Mouse (Mus musculus): Measurements from ENCODE around the gene Fabp7. TPM values are rescaled to one million over a fixed set of nuclear protein-coding genes. Genes with fewer than 3 reads are reported as not detected.

Fabp7 gene
- polyA plus RNA-seq, 1 experiment from 2014 or later, result 1.7 TPM

GRCm38 (mm10) chr10:57794491-57795461 is 10.1 kb downstream of the Fabp7 start:
- Histone ChIP-seq H3K4me2 (ENCODE audit: low read depth, low read length) (peak overlapping the region; percentile 86), H3K9me3 (replicated peaks; ENCODE audit: control insufficient read depth, low read length) (no peaks in the 10 kb centered on the region), H3K27me3 (ENCODE audit: control insufficient read depth, insufficient read depth, low read depth, low read length) (no peaks in the 10 kb centered on the region), H3K36me3 (ENCODE audit: control insufficient read depth, insufficient read depth) (no peaks in the 10 kb centered on the region), H3K4me3 (ENCODE audit: low read depth, low read length) (peak overlapping the region; percentile 79), H3K27ac (ENCODE audit: low read length) (peak overlapping the region; percentile 81), H3K9ac (ENCODE audit: low read depth, low read length) (peak overlapping the region; percentile 92), H3K4me1 (ENCODE audit: control insufficient read depth, low read depth, low read length) (peaks cover 16% of the 10 kb centered on the region)
- under 1% methylated on average over 44 of the region's 44 CpGs for WGBS (ENCODE audit: insufficient replicate concordance)
- peak; percentile 82 for ATAC-seq (ENCODE audit: low read depth)

- no peak for ATAC-seq (ENCODE audit: low read depth)
- Histone ChIP-seq H3K4me1 (ENCODE audit: control insufficient read depth, low read depth, low read length) (peaks cover 16% of the 10 kb centered on the region), H3K9ac (ENCODE audit: low read depth, low read length) (peak overlapping the region; percentile 92), H3K4me3 (ENCODE audit: low read depth, low read length) (peak overlapping the region; percentile 79), H3K27ac (ENCODE audit: low read length) (peak overlapping the region; percentile 81), H3K27me3 (ENCODE audit: control insufficient read depth, insufficient read depth, low read depth, low read length) (no peaks in the 10 kb centered on the region), H3K9me3 (replicated peaks; ENCODE audit: control insufficient read depth, low read length) (no peaks in the 10 kb centered on the region), H3K36me3 (ENCODE audit: control insufficient read depth, insufficient read depth) (no peaks in the 10 kb centered on the region), H3K4me2 (ENCODE audit: low read depth, low read length) (peak overlapping the region; percentile 86)
- WGBS (ENCODE audit: insufficient replicate concordance), result 26% methylated on average over 4 of the region's 4 CpGs
Observed at GRCm38 (mm10) chr10:57795542-57795941, 10.9 kb downstream of the Fabp7 start.

GRCm38 (mm10) chr10:57796057-57796456 is 11.4 kb downstream of the Fabp7 start:
- no peak for ATAC-seq (ENCODE audit: low read depth)
- Histone ChIP-seq H3K9ac (ENCODE audit: low read depth, low read length) (peak overlapping the region; percentile 92), H3K4me3 (ENCODE audit: low read depth, low read length) (peak overlapping the region; percentile 79), H3K4me2 (ENCODE audit: low read depth, low read length) (peak overlapping the region; percentile 86), H3K9me3 (replicated peaks; ENCODE audit: control insufficient read depth, low read length) (no peaks in the 10 kb centered on the region), H3K4me1 (ENCODE audit: control insufficient read depth, low read depth, low read length) (peaks cover 16% of the 10 kb centered on the region), H3K36me3 (ENCODE audit: control insufficient read depth, insufficient read depth) (no peaks in the 10 kb centered on the region), H3K27ac (ENCODE audit: low read length) (peak overlapping the region; percentile 81), H3K27me3 (ENCODE audit: control insufficient read depth, insufficient read depth, low read depth, low read length) (no peaks in the 10 kb centered on the region)
- WGBS (ENCODE audit: insufficient replicate concordance), result 19% methylated on average over 4 of the region's 4 CpGs

- H3K27ac ChIP-seq (ENCODE audit: low read length), result no peak overlapping the region
- no peak overlapping the region for H3K4me2 ChIP-seq (ENCODE audit: low read depth, low read length)
- H3K27me3 ChIP-seq (ENCODE audit: control insufficient read depth, insufficient read depth, low read depth, low read length), result no peaks in the 10 kb centered on the region
- no peak overlapping the region for H3K4me3 ChIP-seq (ENCODE audit: low read depth, low read length)
- peaks cover 10% of the 10 kb centered on the region for H3K4me1 ChIP-seq (ENCODE audit: control insufficient read depth, low read depth, low read length)
- WGBS (ENCODE audit: insufficient replicate concordance), result 85% methylated on average over 1 of the region's 1 CpGs
- no peaks in the 10 kb centered on the region for H3K36me3 ChIP-seq (ENCODE audit: control insufficient read depth, insufficient read depth)
- H3K9me3 ChIP-seq (replicated peaks; ENCODE audit: control insufficient read depth, low read length), result no peaks in the 10 kb centered on the region
- no peak for ATAC-seq (ENCODE audit: low read depth)
- H3K9ac ChIP-seq (ENCODE audit: low read depth, low read length), result no peak overlapping the region
Observed at GRCm38 (mm10) chr10:57799486-57799885, 14.8 kb downstream of the Fabp7 start.

GRCm38 (mm10) chr10:57807754-57808153 is 23.1 kb downstream of the Fabp7 start:
- no peak overlapping the region for H3K27ac ChIP-seq (ENCODE audit: low read length)
- ATAC-seq (ENCODE audit: low read depth), result peak; percentile 99
- peak overlapping the region; percentile 18; the same call in 1 of the 2 replicates for H3K4me2 ChIP-seq (ENCODE audit: low read depth, low read length)
- no peaks in the 10 kb centered on the region for H3K9me3 ChIP-seq (replicated peaks; ENCODE audit: control insufficient read depth, low read length)
- H3K27me3 ChIP-seq (ENCODE audit: control insufficient read depth, insufficient read depth, low read depth, low read length), result no peaks in the 10 kb centered on the region
- 35% methylated on average over 6 of the region's 6 CpGs for WGBS (ENCODE audit: insufficient replicate concordance)
- no peak overlapping the region for H3K4me3 ChIP-seq (ENCODE audit: low read depth, low read length)
- peaks cover 2% of the 10 kb centered on the region; the same call in 1 of the 2 replicates for H3K36me3 ChIP-seq (ENCODE audit: control insufficient read depth, insufficient read depth)
- peaks cover 9% of the 10 kb centered on the region for H3K4me1 ChIP-seq (ENCODE audit: control insufficient read depth, low read depth, low read length)
- no peak overlapping the region for H3K9ac ChIP-seq (ENCODE audit: low read depth, low read length)

- Histone ChIP-seq H3K27ac (ENCODE audit: low read length) (no peak overlapping the region), H3K4me2 (ENCODE audit: low read depth, low read length) (no peak overlapping the region), H3K9ac (ENCODE audit: low read depth, low read length) (no peak overlapping the region), H3K27me3 (ENCODE audit: control insufficient read depth, insufficient read depth, low read depth, low read length) (no peaks in the 10 kb centered on the region), H3K9me3 (replicated peaks; ENCODE audit: control insufficient read depth, low read length) (no peaks in the 10 kb centered on the region), H3K4me1 (ENCODE audit: control insufficient read depth, low read depth, low read length) (peaks cover 3% of the 10 kb centered on the region), H3K4me3 (ENCODE audit: low read depth, low read length) (no peak overlapping the region), H3K36me3 (ENCODE audit: control insufficient read depth, insufficient read depth) (peaks cover 2% of the 10 kb centered on the region; the same call in 1 of the 2 replicates)
- WGBS (ENCODE audit: insufficient replicate concordance), result 73% methylated on average over 5 of the region's 5 CpGs
- no peak for ATAC-seq (ENCODE audit: low read depth)
Observed at GRCm38 (mm10) chr10:57812161-57812856, 27.6 kb downstream of the Fabp7 start.

GRCm38 (mm10) chr10:57814295-57814694 is 29.6 kb downstream of the Fabp7 start:
- no peaks in the 10 kb centered on the region for H3K27me3 ChIP-seq (ENCODE audit: control insufficient read depth, insufficient read depth, low read depth, low read length)
- WGBS (ENCODE audit: insufficient replicate concordance), result 77% methylated on average over 2 of the region's 2 CpGs
- no peak overlapping the region for H3K4me3 ChIP-seq (ENCODE audit: low read depth, low read length)
- peaks cover 2% of the 10 kb centered on the region; the same call in 1 of the 2 replicates for H3K36me3 ChIP-seq (ENCODE audit: control insufficient read depth, insufficient read depth)
- no peak overlapping the region for H3K4me2 ChIP-seq (ENCODE audit: low read depth, low read length)
- peaks cover 1% of the 10 kb centered on the region for H3K4me1 ChIP-seq (ENCODE audit: control insufficient read depth, low read depth, low read length)
- H3K9me3 ChIP-seq (replicated peaks; ENCODE audit: control insufficient read depth, low read length), result no peaks in the 10 kb centered on the region
- no peak overlapping the region for H3K9ac ChIP-seq (ENCODE audit: low read depth, low read length)
- H3K27ac ChIP-seq (ENCODE audit: low read length), result no peak overlapping the region
- ATAC-seq (ENCODE audit: low read depth), result no peak

- no peaks in the 10 kb centered on the region for H3K27me3 ChIP-seq (ENCODE audit: control insufficient read depth, insufficient read depth, low read depth, low read length)
- H3K9me3 ChIP-seq (replicated peaks; ENCODE audit: control insufficient read depth, low read length), result no peaks in the 10 kb centered on the region
- no peaks in the 10 kb centered on the region for H3K4me1 ChIP-seq (ENCODE audit: control insufficient read depth, low read depth, low read length)
- H3K27ac ChIP-seq (ENCODE audit: low read length), result no peak overlapping the region
- no peak overlapping the region for H3K9ac ChIP-seq (ENCODE audit: low read depth, low read length)
- no peak overlapping the region for H3K4me3 ChIP-seq (ENCODE audit: low read depth, low read length)
- no peak overlapping the region for H3K4me2 ChIP-seq (ENCODE audit: low read depth, low read length)
- peak; percentile 19; the same call in 1 of the 2 replicates for ATAC-seq (ENCODE audit: low read depth)
- WGBS (ENCODE audit: insufficient replicate concordance), result 31% methylated on average over 6 of the region's 6 CpGs
- H3K36me3 ChIP-seq (ENCODE audit: control insufficient read depth, insufficient read depth), result no peaks in the 10 kb centered on the region
Observed at GRCm38 (mm10) chr10:57815869-57816268, 31.2 kb downstream of the Fabp7 start.
